ENCODE assay signal across 38 mouse cellular contexts in the genomic region with DNA sequence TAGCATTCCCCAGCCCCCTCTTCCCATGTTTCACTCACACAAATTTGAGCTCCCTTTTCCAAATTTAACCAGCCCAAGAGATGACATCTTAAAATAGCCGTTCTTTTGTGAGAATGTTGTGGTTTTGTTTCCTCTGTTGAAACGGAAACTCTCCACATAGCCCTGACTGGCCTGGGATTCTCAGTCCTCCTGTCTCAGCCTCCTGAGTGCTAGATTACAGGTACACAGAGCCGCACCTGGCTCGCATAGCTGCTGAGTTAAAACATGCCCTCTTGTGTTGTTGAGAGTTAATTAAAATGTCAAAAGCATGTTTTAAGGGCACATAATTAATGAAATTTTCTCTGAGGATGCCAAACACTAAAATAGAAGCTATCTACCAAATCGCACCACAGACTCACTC. TPM values are rescaled to one million over a fixed set of nuclear protein-coding genes. Genes with fewer than 3 reads are reported as not detected.
"Had no signal": no experiment of that assay in that cellular context is flagged by ENCODE, and none has a peak within 500 bp of the region (broad histone marks: within the 10 kb centered on the region; RNA-seq: fewer than 3 reads in every experiment).

No protein-coding gene starts in this region.

- H3K9ac ChIP-seq: forebrain, postnatal 0 days; heart, embryonic 13.5 days; heart, embryonic 15.5 days; hindbrain, embryonic 13.5 days; hindbrain, embryonic 15.5 days; intestine, embryonic 15.5 days; limb, embryonic 12.5 days; liver, embryonic 13.5 days; liver, embryonic 15.5 days had no signal

- H3K4me2 ChIP-seq: heart, embryonic 11.5 days; heart, embryonic 13.5 days; heart, embryonic 15.5 days; hindbrain, embryonic 13.5 days; hindbrain, embryonic 15.5 days; intestine, embryonic 15.5 days; limb, embryonic 12.5 days; liver, embryonic 11.5 days; liver, embryonic 13.5 days; liver, embryonic 15.5 days had no signal

- H3K4me1 ChIP-seq: heart, embryonic 13.5 days; heart, embryonic 15.5 days; hindbrain, embryonic 13.5 days; intestine, embryonic 15.5 days; limb, embryonic 10.5 days; limb, embryonic 12.5 days; liver, embryonic 13.5 days; liver, embryonic 15.5 days had no signal

- H3K4me3 ChIP-seq: heart, embryonic 13.5 days; heart, embryonic 15.5 days; hindbrain, embryonic 13.5 days; hindbrain, embryonic 15.5 days; intestine, embryonic 15.5 days; limb, embryonic 10.5 days; limb, embryonic 12.5 days; liver, embryonic 13.5 days; liver, embryonic 15.5 days had no signal

- H3K36me3 ChIP-seq: heart, embryonic 13.5 days; heart, embryonic 15.5 days; hindbrain, embryonic 13.5 days; hindbrain, embryonic 15.5 days; intestine, embryonic 15.5 days; limb, embryonic 10.5 days; limb, embryonic 12.5 days; liver, embryonic 13.5 days; liver, embryonic 15.5 days had no signal

- ATAC-seq: forebrain, postnatal 0 days; hindbrain, postnatal 0 days; intestine, embryonic 15.5 days; intestine, postnatal 0 days had no signal

- H3K27ac ChIP-seq: heart, embryonic 13.5 days; heart, embryonic 15.5 days; hindbrain, embryonic 13.5 days; hindbrain, embryonic 15.5 days; hindbrain, postnatal 0 days; intestine, embryonic 15.5 days; limb, embryonic 10.5 days; limb, embryonic 12.5 days; liver, embryonic 13.5 days; liver, embryonic 15.5 days had no signal

- H3K27me3 ChIP-seq: heart, embryonic 13.5 days; heart, embryonic 15.5 days; hindbrain, embryonic 13.5 days; hindbrain, embryonic 15.5 days; intestine, embryonic 15.5 days; limb, embryonic 12.5 days; liver, embryonic 13.5 days; liver, embryonic 15.5 days had no signal

- DNase-seq: forebrain, postnatal 0 days; gastrocnemius, postnatal 14 days; gastrocnemius, postnatal 36 days; heart, adult 11 months; heart, postnatal 14 days; heart, postnatal 36 days; kidney, adult 18-20 months; kidney, adult 8-10 months; kidney, postnatal 10 days; kidney, postnatal 25 days; kidney, postnatal 4 days; liver; liver, embryonic 13.5 days had no signal

- H3K9me3 ChIP-seq: heart, embryonic 13.5 days; heart, embryonic 15.5 days; hindbrain, embryonic 13.5 days; hindbrain, embryonic 15.5 days; intestine, embryonic 15.5 days; limb, embryonic 10.5 days; limb, embryonic 12.5 days; liver, embryonic 13.5 days; liver, embryonic 15.5 days had no signal

RNA-seq across cellular contexts. Expression of a gene that starts 3.7 kb away (rescaled TPM):
- total RNA-seq: forebrain, postnatal 0 days; gastrocnemius, adult 18-20 months; gastrocnemius, adult 8-10 months; gastrocnemius, postnatal 14 days; gastrocnemius, postnatal 36 days; heart, adult 8-10 months; heart, postnatal 14 days; heart, postnatal 36 days; hematopoietic stem cell, adult 5-6 weeks; layer of hippocampus, postnatal 10 days; layer of hippocampus, postnatal 25 days; left cerebral cortex, adult 18-20 months; left cerebral cortex, postnatal 14 days; left cerebral cortex, postnatal 36 days had no signal
- polyA plus RNA-seq: forebrain, postnatal 0 days; heart, embryonic 11.5 days; heart, embryonic 13.5 days; heart, embryonic 15.5 days; heart, postnatal 0 days; hindbrain, embryonic 11.5 days; hindbrain, embryonic 13.5 days; hindbrain, embryonic 15.5 days; hindbrain, postnatal 0 days; intestine, embryonic 15.5 days; intestine, postnatal 0 days; kidney, embryonic 14.5 days; kidney, embryonic 16.5 days; limb, embryonic 10.5 days; limb, embryonic 12.5 days; liver, embryonic 11.5 days; liver, embryonic 13.5 days; liver, embryonic 15.5 days had no signal
